Mouse (Mus musculus) intestine, postnatal 0 days (tissue): ENCODE data around the gene Iapp. TPM values are rescaled to one million over a fixed set of nuclear protein-coding genes. Genes with fewer than 3 reads are reported as not detected.
"Not testable (repeated sequence)": the region's sequence is repeated elsewhere in the genome, so short reads cannot be mapped to it uniquely, and the experiment has no call there.

ENCODE experiments used
- ATAC-seq: fragments of 200-750 bp; cut with Nextera tagmentation; 2 replicates; pipeline ENCODE4 v1.8.0; 2017; ENCODE audit warnings: mild to moderate bottlenecking, moderate TSS enrichment, moderate library complexity
- H3K27ac ChIP-seq: fragments of 300-500 bp; sonication (generic); 2 replicates; pipeline ENCODE4 v1.5.1; 2014; ENCODE audit warnings: mild to moderate bottlenecking, low read depth, low read length, moderate library complexity
- H3K27me3 ChIP-seq: fragments of 300-500 bp; sonication (generic); replicated peaks from 2 replicates; pipeline ENCODE4 v1.6.1; 2014; ENCODE audit warnings: low read length, mixed read lengths; ENCODE audit not compliant: control insufficient read depth, insufficient read depth
- H3K36me3 ChIP-seq: fragments of 300-500 bp; sonication (generic); 2 replicates; pipeline ENCODE4 v1.6.1; 2014; ENCODE audit warnings: mild to moderate bottlenecking, moderate library complexity; ENCODE audit not compliant: control insufficient read depth, insufficient read depth
- H3K4me1 ChIP-seq: fragments of 300-500 bp; sonication (generic); replicated peaks from 2 replicates; pipeline ENCODE4 v1.6.1; 2014; ENCODE audit warnings: antibody characterized with exemption, low read length, mixed read lengths; ENCODE audit not compliant: control insufficient read depth, insufficient read depth
- H3K4me2 ChIP-seq: fragments of 300-500 bp; sonication (generic); replicated peaks from 2 replicates; pipeline ENCODE4 v1.6.1; 2014; ENCODE audit warnings: low read depth, mild to moderate bottlenecking, moderate library complexity
- H3K4me3 ChIP-seq: fragments of 300-500 bp; sonication (generic); 2 replicates; pipeline ENCODE4 v1.5.1; 2014; ENCODE audit warnings: low read depth, low read length
- H3K9ac ChIP-seq: fragments of 300-500 bp; sonication (generic); 2 replicates; pipeline ENCODE4 v1.6.1; 2014; ENCODE audit warnings: mild to moderate bottlenecking, low read depth, low read length
- H3K9me3 ChIP-seq: fragments of 300-500 bp; sonication (generic); 2 replicates; pipeline ENCODE4 v1.6.1; 2016; ENCODE audit warnings: mixed run types; ENCODE audit not compliant: control insufficient read depth
- CTCF ChIP-seq: sonication (generic); IDR thresholded peaks from 2 replicates; pipeline ENCODE4 v1.5.1; 2016; ENCODE audit warnings: low read depth, mild to moderate bottlenecking, control low read depth, antibody characterized with exemption, moderate library complexity
- WGBS: fragments of 180-500 bp; shearing (Covaris S2); extraction: QIAGEN DNeasy Blood & Tissue Kit; methylation state at CpG from one replicate; pipeline ENCODE4 v1.1.7; 2014; 5-methylcytosine and 5-hydroxymethylcytosine counted together
- polyA plus RNA-seq: library from polyadenylated mRNA; unstranded; fragments of >200 nt; fragmentation: Nextera tagmentation; extraction: Ambion mirVana; gene quantifications from 2 replicates; pipeline ENCODE4 v1.2.1, GENCODE M21; 2015

The Iapp gene
- polyA plus RNA-seq, 1 experiment from 2014 or later = 7.0 TPM

GRCm38 (mm10) chr6:142345440-142346038 is 47.3 kb downstream of the Iapp start, which contains the start of gene Pyroxd1:
Gene Pyroxd1 (plus strand): TSS chr6:142345654.
- ATAC-seq = peak; percentile 93
- Histone ChIP-seq H3K9ac (peak within 1 kb of the TSS; percentile 72), H3K27ac (peak within 1 kb of the TSS; percentile 83), H3K9me3 (no peaks in the 10 kb centered on the region), H3K36me3 (peaks cover 19% of the 10 kb centered on the region; the same call in 1 of the 2 replicates), H3K4me3 (peak within 1 kb of the TSS; percentile 91), H3K4me2 (peak within 1 kb of the TSS; percentile 66), H3K27me3 (no peaks in the 10 kb centered on the region), H3K4me1 (no peaks in the 10 kb centered on the region)
- WGBS = under 1% methylated on average over 48 of the region's 48 CpGs
- peak; percentile 5; the same call in 1 of the 2 replicates for TF ChIP-seq CTCF

DNA sequence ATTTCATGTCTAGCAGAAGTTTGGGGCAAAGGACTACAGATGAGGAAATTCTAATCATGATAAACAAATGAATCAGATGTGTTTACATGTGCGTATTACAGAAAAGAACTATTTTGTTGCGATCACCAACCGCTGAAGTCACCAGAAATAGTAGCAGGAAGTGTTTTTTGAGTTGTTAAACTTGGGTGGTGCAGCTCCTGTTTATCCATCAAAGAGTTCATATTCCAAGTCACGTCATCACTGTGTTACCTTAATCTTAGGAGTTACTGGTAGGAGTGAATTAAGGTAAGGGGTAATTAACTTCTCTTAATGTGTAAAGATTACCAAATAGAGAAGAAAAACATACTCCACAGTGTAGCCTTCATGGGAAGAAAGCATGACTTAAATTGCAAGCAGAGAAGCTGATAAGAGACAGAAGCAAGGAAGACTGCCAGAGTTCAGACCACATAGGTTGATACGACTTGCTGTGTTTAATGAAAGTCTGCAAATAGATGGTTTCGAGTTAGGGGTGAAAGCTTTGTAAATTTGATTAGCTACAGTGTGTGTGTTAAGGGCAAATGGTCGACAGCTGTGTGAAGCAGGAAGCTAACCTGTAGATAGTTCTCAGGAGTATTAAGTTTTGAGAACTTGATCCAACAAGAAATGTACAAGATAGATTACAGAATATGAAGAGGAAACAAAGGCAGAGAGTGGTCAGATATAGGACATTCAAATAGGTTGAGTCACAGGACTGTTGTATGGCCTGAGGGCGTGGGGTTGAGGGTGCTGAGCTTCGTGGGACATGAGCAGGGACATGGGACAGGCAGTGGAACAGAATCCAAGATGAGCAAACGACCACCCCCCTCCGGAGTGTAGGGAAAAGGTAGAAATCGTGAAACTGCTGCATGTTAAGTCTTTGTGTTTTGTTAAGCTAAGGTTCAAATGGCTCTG is 48.2 kb downstream of the Iapp start:
- H3K36me3 ChIP-seq = peaks cover 26% of the 10 kb centered on the region
- 34% methylated on average over 12 of the region's 12 CpGs for WGBS
- no peak for TF ChIP-seq CTCF
- no peaks in the 10 kb centered on the region for H3K4me1 ChIP-seq
- peak overlapping the region; percentile 72; the same call in 1 of the 2 replicates for H3K9ac ChIP-seq
- no peaks in the 10 kb centered on the region for H3K9me3 ChIP-seq
- no peaks in the 10 kb centered on the region for H3K27me3 ChIP-seq
- peak overlapping the region; percentile 66 for H3K4me2 ChIP-seq
- H3K27ac ChIP-seq = no peak overlapping the region
- peak; percentile 66 for ATAC-seq
- peak overlapping the region; percentile 91 for H3K4me3 ChIP-seq

DNA sequence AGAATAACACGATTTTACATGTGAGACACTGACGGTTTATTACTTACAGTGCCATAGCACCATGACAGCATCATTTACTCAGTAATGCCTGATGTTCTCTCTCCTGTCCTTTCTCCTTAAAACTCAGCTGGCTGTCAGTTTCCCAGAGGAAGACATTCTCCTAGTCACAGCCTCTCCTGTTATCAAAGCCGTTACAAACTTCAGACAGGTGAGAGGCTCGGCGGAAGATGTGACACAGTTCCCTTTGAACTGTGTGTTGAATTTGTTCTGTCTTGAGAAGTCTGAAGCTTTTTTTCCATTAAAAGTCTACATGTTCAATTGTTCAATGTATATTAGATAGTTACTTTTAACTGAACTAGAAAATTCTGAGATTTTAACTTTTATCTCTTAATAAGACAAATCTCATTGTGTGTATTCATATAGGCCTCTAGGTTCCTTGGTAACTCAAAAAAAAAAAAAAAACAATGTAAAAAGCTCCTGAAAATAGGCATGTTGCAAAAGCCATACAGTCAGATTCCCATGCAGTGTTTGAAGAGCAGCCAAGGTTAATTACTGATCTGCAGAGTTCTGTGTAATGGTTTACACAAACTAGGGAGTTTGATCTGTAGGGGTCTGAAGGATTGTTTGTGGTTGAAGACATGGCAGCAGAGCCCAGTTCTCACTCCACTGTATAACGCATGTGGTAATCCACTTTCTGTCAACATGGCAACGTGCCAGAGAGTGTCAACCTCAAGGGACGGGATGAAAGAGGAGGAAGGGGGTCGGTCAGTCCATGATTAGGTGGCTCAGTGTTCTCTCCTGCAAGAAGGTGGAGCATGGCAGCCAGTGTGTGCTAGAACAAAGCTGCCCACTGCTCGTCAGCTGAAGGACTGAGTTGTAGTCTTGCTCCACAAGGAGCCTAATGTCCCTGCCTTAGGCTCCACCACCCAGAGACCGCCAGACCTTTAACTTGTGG is 49.5 kb downstream of the Iapp start:
- Histone ChIP-seq H3K9ac (no peak overlapping the region), H3K36me3 (peaks cover 31% of the 10 kb centered on the region), H3K4me3 (no peak overlapping the region), H3K4me2 (no peak overlapping the region), H3K4me1 (no peaks in the 10 kb centered on the region), H3K27me3 (no peaks in the 10 kb centered on the region), H3K27ac (no peak overlapping the region), H3K9me3 (no peaks in the 10 kb centered on the region)
- TF ChIP-seq CTCF = no peak
- no peak for ATAC-seq
- 63% methylated on average over 11 of the region's 11 CpGs for WGBS

- not testable (repeated sequence) for H3K4me2 ChIP-seq, H3K27me3 ChIP-seq, H3K27ac ChIP-seq, H3K9ac ChIP-seq, H3K4me1 ChIP-seq, H3K9me3 ChIP-seq, H3K4me3 ChIP-seq, ATAC-seq
- WGBS = 67% methylated on average over 3 of the region's 3 CpGs
- peaks cover 48% of the 10 kb centered on the region for H3K36me3 ChIP-seq
Measured at GRCm38 (mm10) chr6:142352099-142352498, 53.9 kb downstream of the Iapp start.

Other genes with a start within 250 kb of the Iapp start
- not detected in 2 replicates for gene Slco1a6, start 89.9 kb upstream of the Iapp start, polyA plus RNA-seq
- not detected in 2 replicates for gene Slco1a5, start 24.6 kb downstream of the Iapp start, polyA plus RNA-seq
- gene Pyroxd1, start 47.2 kb downstream of the Iapp start, polyA plus RNA-seq = 16.2 and 16.6 TPM in 2 replicates
- 7.8 and 8.9 TPM in 2 replicates for gene Recql, start 88.7 kb downstream of the Iapp start, polyA plus RNA-seq
- gene Golt1b, start 88.8 kb downstream of the Iapp start, polyA plus RNA-seq = 29.3 and 30.8 TPM in 2 replicates
- gene Spx, start 115.0 kb downstream of the Iapp start, polyA plus RNA-seq = not detected in 2 replicates
- not detected in 2 replicates for gene Gys2, start 174.7 kb downstream of the Iapp start, polyA plus RNA-seq
- 39.5 and 41.4 TPM in 2 replicates for gene Ldhb, start 209.5 kb downstream of the Iapp start, polyA plus RNA-seq